Mouse (Mus musculus): ENCODE data around the gene Skor1.

Skor1 gene

DNA sequence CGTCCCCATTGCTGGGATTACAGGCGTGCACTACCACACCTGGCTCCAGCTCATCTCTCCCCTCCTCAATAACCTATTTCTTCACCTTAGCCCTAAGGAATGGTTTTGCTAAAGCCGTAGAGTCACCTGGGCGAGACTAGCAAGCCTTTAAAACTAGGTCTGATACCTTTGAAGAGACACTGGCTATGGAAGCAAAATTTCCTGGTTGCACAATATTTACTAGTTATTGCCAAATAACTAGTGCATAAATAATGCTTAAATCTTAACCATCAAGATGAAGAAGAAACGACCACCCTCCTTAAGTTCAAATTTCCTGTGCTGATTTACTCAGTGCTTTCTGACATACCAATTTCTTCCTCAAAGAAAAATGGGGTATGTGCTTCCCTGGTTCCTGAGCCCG, 15.1 kb downstream of the Skor1 start:
- in situ Hi-C loops (cut with MboI) = no loop called here

DNA sequence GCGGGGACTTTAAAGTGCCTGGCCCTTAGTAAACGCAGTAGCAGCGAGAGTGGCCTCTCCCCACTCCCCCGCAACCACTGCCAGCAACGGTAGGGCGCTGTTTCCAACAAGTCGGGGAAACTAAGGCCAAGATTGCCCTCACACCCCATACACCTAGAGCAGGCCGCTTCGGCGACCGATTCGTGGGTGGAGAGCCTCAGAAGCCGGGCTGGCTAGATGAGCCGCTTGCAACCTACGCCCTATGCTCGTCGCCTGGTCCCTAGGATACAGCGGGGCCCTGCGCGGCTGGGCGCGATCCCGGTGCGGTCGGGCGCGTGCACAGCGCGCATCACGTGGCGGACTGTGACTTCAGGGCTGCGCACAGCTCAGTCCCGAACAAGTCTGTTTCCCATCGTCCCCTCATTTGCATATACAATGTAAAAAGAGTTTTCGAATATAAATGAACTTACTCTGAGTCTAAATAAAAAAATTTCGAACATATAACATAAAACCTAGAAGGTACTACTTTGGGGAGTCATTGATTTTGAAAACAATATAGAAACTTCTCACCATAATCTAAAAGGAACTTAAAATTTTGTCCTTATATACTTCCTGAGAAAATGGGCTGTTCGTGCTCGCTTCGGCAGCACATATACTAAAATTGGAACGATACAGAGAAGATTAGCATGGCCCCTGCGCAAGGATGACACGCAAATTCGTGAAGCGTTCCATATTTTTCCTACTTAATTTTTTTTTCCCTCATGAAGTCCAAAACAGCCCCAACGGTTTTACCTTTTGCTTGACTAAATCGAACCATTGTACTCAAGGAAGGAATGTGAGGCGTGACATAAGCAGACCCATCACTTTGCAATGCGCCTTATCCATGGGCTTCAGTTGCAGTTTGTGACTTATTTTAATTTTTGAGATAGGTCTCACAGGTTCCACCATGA, 15.8 kb downstream of the Skor1 start:
- in situ Hi-C loops (cut with MboI) = no loop called here

DNA sequence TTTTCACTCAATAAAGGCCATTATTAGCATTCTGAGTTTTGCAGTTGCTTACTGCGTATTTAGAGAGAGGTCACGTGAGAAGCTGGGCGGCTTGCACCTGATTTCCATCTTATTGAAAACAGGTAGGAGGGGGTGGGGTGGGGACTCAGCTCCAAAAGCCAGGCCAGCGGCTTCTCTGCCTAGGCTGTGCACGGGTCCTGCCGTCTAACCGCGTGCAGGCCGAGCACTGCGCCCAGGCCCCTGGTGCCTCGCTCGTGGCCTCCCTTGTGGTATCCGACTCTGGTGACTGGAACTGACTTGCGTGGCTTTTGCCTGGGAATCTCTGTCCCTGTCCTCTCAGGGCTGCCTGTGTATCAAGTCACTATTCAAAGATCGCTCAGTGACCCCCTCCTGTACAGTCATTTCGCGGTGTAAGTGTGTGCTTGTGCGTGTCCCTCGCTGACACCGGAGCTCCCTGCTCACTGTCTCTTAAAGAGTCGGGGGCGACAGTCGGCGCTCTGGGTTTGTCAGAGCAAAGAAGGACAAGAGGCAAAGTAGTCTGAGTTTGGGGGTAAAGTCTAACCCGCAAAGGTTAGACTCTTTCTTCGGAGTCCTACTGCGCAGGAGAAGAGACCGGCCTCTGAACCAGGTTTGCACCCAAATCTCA, 16.7 kb downstream of the Skor1 start:
- in situ Hi-C loops (cut with MboI) = no loop called here

DNA sequence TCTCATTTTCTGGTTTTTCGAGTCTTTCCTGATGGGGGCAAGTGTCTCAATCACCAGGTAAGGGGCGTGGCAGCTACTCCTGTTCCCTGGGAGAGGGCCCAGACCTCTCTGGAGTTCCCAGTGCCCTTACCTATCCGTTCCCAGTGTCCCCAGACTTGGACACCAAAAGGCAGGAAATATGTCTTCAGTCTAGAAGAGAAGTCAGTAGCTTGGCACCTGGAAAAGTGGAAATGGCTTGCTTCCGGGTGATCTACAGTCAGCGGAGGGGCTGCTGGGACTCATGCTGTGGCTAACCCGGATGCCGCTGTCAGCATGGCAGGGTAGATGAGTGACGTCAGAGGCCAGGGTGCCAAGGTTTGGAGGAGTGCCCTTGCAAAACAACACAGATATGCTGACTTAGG, 19.1 kb downstream of the Skor1 start:
- in situ Hi-C loops (cut with MboI) = loop anchor here (10.0 kb wide), 1 partner anchor 285 kb away; no protein-coding TSS in a partner anchor

DNA sequence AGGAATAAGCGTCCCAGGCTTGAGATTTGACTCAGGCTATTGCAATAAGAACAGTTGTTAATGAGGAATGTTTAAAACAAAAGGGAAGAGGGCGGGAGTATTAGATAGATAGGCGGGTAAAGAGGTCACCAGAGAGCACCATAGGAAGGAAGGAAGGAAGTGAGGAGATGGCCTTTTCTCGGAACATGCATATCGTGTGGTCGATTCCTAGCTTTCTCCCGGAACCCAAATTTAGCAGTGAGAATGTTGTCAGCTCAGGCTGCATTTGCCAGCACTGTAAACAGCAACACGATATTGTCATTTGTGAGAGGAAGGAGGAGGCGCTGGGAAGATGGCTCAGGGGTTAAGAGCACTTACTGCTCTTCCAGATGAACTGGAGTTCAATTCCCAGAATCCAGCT, 24.2 kb downstream of the Skor1 start:
- in situ Hi-C loops (cut with MboI) = loop anchor here (10.0 kb wide), 1 partner anchor 280 kb away; no protein-coding TSS in a partner anchor

DNA sequence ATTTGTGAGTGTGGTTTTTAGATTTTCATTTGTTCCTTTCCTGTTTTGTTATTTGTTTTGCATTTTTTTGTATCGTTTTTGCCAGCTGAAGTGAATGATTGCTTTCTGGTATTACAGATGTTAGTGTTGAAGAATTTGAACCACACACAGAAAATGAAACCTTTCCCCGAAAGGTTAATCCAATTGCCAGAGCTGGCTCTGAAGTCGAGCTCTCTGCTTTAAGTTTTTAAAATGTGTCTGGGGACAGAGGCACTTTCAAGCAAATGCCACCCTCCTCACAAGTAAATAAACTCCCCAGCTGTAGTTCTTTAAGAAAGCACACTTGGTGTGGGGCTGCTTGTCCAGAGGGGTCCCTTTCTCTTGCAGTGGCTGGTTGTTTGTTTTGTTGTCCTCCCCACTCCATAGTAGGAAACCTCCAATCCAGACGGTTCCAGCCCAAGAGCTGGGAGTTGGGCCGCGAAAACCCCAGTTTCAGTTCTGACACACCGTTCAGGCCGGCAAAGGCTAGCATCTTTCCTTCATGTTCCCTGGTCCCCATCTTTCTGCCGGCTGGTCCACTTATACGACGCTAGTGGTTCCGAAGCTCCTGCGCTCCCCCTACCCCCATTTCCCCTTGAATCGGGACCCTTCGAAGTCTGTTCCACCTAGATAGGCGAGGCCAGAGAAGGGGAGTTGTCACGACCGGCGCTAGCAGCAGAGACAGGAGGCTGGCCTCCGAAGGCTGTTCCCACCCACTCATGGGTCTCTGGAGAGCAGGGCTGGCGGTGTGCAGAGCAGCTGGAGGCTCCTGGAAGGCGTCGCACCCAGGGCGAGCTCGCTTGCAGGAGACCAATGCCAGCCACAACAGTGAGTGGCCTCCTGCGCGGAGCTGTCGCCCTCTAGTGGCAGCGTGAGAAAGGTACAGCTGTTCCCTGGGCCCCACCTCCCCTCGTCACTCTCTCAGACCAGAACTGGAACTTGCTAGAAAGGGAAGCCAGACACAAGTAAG, 25.0 kb downstream of the Skor1 start:
- in situ Hi-C loops (cut with MboI) = loop anchor here (10.0 kb wide), 1 partner anchor 279 kb away; no protein-coding TSS in a partner anchor

DNA sequence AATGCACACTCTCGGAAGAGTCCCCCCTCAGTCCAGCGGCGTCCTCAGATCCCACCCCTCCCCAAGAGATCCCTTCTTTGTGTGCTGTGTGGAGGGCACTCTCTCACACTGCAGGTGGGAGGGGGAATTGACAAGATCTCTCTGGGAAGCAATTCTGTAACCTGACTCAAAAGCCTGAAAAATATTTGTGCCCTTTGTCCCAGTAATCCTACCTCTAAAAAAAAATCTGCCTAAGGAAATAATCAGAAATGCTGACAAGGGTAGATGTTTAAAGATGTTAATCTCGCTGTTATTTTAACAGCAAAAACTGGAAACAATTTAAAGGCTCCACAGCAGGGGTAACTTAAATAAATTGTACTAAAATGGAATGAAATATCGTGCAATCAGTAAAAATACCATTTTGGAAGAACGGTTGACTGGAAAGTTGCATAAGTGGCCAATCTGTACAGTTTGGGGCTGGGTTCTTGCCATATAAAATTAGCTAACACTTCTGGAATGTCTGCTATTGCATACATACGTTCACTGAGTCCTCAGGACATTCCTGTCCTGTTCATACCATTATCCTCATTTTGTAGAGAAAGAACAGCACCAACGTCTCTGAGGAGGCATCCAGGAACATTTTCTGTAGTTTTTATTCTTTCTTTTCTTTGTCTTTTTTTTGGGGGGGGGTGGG, 26.5 kb downstream of the Skor1 start:
- in situ Hi-C loops (cut with MboI) = loop anchor here (10.0 kb wide), 1 partner anchor 277 kb away; no protein-coding TSS in a partner anchor

DNA sequence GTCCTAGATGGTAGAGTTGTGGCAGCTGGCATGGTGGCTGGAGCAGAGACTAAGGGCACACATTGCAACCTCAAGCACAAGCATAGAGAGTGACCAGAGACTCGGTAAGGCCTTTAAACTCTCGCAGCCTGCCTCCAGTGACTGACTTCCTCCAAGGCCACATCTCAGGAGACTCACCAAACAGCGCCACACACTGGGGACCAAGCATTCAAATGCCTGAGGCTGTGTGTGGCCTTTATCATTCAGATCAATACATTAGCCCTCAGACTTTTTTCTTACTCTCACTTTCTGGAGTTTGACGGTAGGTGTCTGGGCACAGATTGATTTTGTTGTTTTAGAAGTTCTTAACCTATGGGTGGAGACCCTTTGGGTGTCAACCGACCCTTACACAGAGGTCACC, 30.4 kb downstream of the Skor1 start:
- in situ Hi-C loops (cut with MboI) = no loop called here

DNA sequence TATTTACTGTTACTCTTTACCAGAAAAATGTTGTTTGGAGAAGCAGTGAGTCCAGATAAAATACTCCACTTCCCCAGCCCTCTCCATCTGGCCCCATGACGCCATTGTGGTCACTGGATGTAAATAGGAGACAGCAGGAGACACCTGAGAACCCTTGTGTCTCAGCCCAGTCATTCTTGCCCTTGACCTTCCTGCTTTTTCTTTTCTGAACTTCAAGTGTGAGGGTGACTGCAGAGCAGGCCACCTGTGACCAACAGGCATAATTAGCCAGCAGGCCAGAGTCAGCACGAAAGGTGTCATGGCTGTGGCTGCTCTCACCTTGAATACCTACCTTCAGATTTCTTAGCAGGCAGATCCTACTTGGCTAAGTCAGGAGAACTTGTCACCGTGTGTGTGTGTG, 36.2 kb downstream of the Skor1 start:
- in situ Hi-C loops (cut with MboI) = no loop called here

DNA sequence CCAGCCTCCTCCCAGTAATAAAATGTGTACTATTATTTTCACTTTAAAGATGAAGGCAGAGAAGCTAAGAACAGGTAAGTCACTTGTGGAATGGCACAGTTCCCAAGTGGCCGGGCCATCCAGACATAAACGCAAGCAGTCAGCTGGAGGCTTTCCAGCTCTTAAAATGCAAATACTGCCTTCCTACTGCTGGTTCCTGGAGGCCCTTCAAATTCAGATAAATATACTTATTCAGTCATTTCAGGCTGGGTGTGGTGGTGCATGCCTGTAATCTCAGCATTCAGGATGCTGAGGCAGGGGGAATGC, 39.0 kb downstream of the Skor1 start:
- in situ Hi-C loops (cut with MboI) = no loop called here

DNA sequence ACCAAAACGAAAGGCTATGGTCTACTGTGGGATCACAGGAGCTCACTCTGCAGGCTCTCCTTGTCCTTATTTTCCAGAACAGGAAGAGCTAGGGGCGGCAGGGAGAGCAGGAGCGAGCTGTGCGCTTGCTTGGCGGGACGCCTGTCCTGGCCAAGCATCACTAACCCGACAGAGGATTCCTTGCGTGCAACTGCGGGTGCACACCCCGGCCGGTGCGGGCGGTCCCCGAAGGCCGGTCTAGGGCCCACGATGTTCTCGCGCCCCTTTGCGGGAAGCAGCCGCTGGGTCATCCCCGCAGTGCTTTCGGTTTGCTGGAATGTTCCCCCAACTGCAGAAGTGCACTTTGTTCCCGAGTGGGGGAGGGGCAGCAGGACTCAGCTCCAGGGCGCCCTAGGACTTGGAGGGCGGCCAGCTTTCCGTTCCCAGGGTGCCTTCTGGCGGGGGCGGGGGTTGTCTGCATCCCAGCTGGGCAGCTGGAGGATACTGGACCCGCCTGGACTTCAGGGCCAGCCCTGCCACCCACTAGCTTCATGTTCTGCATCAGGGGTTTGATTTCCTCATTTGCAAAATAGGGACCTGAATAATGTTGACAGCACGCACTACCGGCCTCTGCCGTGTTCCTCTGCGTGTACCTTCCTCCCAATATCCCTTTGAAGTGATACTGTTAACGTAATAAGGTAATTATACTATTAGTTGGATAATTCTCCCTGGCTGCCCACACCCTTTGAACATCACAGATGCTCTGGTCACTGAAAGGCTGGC, 39.6 kb downstream of the Skor1 start:
- in situ Hi-C loops (cut with MboI) = no loop called here

DNA sequence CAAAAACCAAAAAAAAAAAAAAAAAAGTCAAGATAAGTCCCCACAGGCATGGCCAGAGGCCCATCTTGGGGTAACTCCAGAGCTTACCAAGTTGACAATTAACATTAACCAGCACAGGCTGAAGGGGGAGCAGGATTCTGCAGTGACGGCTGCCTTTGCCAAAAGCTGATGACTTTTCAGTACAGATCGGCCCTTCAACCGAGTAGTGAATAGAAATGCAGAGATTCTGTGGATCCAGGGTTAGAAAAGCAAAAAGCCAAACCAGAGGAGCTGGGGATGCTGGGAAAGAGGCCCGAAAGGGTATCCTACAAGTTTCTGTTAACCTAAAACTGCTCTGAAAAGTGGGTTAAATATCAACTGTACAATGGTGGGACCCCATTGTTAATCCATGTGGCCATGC, 40.2 kb downstream of the Skor1 start:
- in situ Hi-C loops (cut with MboI) = no loop called here

DNA sequence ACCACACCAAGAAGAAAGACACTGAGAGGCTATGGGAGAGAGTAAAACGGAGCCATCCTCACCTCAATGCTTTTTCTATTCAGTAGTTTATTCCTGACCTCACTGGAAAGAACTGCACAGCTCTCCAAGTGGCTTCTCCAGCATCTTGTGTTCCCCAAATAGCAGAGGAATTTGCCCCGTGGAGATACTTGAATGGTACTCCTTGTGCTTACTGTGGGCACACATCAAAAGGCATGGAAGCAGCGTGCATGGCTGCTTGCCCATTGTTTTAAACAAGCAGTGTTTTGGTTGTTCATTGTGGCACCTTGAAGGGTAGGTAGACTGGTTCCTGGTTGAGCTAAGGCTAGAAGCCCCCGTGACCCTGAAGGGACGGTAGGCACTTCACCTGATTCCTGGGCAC, 48.1 kb downstream of the Skor1 start:
- in situ Hi-C loops (cut with MboI) = no loop called here

DNA sequence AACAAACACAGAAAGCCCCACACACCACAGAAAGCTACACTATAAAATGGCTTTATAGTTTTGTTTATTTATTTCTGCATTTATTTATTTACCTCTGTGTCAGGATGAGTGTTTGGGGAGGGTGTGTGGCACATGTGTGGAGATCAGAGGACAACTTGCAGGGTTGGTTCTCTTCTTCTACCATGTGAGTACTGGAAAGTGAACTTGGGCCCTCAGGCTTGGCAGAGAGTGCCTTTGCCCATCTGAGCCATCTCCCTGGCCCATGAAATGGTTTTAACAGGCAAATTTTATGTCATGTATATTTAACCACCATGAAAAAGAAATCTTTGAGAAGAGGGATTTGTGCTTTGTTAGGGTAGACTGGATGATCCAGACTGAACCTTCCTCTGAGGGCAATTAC, 48.9 kb downstream of the Skor1 start:
- in situ Hi-C loops (cut with MboI) = no loop called here

DNA sequence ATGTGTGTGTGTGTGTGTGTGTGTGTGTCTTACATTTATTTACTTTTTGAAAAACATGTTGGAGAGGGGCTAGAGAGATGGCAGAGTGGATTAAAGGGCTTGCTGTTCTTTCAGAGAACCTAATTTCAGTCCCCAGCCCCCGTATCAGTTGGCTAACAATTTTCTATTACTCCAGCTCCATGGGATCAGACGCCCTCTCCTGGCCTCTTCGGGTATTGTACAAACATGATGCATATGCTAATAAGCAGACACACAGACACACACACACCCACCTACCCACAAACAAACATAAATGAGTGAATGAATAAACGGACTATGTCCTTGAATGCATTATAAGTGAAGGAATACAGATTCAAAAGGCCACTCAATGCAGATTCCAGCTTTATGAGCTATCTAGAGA, 49.4 kb downstream of the Skor1 start:
- in situ Hi-C loops (cut with MboI) = no loop called here

DNA sequence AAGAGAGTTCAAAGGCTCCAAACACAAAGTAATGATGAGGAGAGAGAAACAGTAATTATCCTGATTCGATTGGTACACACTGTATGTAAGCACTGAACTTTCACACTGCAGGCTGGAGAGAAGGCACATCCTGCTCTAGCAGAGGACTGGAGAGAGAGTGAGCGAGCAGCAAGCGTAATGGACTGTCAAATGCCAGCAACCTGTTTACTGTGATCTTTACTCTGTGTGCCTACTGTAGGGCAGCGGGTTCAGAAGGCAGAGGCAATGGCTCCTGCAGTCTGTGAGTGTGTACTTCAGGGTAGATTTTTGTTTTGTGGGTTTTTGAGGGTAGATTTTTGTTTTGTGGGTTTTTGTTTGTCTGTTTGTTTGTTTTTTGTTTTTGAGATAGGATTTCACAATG, 49.9 kb downstream of the Skor1 start:
- in situ Hi-C loops (cut with MboI) = no loop called here

DNA sequence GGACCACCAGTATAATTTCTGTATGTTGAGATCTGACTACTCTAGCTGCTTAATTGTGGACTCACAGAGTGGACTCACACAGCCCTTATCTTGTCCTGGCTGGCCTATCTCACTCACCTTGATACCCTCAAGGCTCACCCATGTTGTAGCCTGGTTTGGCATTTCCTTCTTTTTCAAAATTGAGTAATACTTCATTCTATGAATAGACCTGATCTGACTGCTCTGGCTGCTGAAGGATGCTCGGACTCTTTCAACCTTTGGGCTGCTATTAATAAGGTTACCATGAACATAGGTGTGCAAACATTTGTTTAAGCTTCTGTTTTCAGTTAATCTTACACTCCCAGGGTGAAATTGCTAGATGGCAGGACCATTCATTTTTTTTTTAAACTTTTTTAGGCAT, 51.6 kb downstream of the Skor1 start:
- in situ Hi-C loops (cut with MboI) = no loop called here

DNA sequence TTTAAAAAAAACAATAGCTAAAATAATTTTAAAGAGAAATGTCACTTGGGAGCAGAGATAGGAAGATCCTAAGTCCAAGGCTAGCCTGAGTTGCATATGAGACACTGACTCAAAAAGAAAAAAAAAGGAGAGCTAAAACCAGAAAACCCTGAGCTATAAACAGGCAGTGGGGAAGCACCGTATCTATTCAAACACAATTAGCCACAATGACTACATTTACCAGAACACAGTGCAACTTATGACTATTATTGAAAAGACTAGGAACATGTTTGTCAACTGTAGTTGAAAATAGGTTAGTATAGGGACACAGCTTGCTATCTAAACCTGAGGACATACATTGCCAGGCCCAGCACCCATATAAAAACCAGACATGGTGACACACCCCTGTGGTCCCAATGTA, 54.7 kb downstream of the Skor1 start:
- in situ Hi-C loops (cut with MboI) = no loop called here

DNA sequence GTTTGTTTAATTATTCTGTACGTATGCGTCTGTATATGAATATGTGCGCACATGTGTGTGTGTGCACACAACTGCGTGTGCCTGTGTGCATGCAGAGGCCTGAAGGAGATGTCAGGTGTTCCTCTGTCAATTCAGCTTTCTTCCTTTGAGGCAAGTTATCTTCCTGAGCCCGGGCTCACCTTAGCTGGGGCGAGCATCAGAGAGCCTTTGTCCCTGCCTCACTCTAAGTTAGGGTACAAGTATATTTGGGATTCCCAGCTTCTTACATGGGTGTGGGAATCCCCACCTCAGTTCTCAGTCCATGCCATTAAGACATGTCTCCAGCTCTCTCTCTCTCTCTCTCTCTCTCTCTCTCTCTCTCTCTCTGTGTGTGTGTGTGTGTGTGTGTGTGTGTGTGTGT, 56.2 kb downstream of the Skor1 start:
- in situ Hi-C loops (cut with MboI) = no loop called here

DNA sequence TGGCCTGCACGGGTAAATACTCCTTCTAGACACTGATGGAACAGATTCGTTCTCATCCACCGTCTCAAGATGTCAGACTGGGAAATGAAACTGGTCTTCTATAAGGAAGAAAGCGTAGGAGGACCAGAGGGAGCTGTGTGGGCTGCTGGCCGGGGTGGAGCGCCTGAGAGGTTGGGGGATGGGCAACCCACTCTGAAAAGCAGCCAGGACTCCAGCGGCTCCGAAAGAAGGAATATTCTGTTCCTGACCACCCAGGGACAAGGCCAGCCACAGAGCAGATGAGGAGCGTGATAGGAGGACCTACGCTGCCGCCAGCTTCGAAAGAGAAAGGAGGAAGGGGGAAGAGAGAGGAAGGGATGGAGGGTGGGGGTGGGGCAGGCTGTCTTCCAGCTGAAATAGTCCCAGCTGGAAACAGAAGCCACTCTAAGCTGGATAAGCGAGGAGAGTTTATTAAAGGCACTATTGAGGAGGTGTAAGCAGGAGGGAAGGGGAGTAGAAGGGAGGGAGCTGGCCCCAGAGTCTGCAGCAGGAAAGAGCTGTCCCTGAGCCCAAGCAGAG, 56.7 kb downstream of the Skor1 start:
- in situ Hi-C loops (cut with MboI) = no loop called here

All from mature B cell (primary cell).